Mouse (Mus musculus) kidney, postnatal 0 days (tissue): ENCODE data around the gene Gm4858. TPM values are rescaled to one million over a fixed set of nuclear protein-coding genes. Genes with fewer than 3 reads are reported as not detected.
"Not testable (repeated sequence)": the region's sequence is repeated elsewhere in the genome, so short reads cannot be mapped to it uniquely, and the experiment has no call there.

ENCODE experiments used
- ATAC-seq: fragments of 200-750 bp; cut with Nextera tagmentation; replicated peaks from 2 replicates; pipeline ENCODE4 v1.8.0; 2017; ENCODE audit warnings: low read depth, moderate number of reproducible peaks, moderate TSS enrichment, moderate library complexity; ENCODE audit not compliant: low FRiP score
- DNase-seq: peaks from one replicate; pipeline ENCODE4 v3.0.0-alpha.2; 2016; ENCODE audit warnings: low spot score
- H3K27ac ChIP-seq: fragments of 300-500 bp; sonication (generic); 2 replicates; pipeline ENCODE4 v1.5.1; 2014; ENCODE audit warnings: mild to moderate bottlenecking
- H3K27me3 ChIP-seq: fragments of 300-500 bp; sonication (generic); 2 replicates; pipeline ENCODE4 v1.6.1; 2014; ENCODE audit warnings: low read length, mixed read lengths; ENCODE audit not compliant: insufficient read depth
- H3K36me3 ChIP-seq: fragments of 300-500 bp; sonication (generic); 2 replicates; pipeline ENCODE4 v1.6.1; 2014; ENCODE audit warnings: low read length, mixed read lengths; ENCODE audit not compliant: insufficient read depth
- H3K4me1 ChIP-seq: fragments of 300-500 bp; sonication (generic); replicated peaks from 2 replicates; pipeline ENCODE4 v1.6.1; 2014; ENCODE audit warnings: antibody characterized with exemption, low read length, mixed read lengths; ENCODE audit not compliant: insufficient read depth
- H3K4me2 ChIP-seq: fragments of 300-500 bp; sonication (generic); 2 replicates; pipeline ENCODE4 v1.6.1; 2014; ENCODE audit warnings: mild to moderate bottlenecking, low read length, moderate library complexity, mixed read lengths
- H3K4me3 ChIP-seq: fragments of 300-500 bp; sonication (generic); replicated peaks from 2 replicates; pipeline ENCODE4 v1.5.1; 2014; ENCODE audit warnings: low read depth, low read length
- H3K9ac ChIP-seq: fragments of 300-500 bp; sonication (generic); 2 replicates; pipeline ENCODE4 v1.6.1; 2014; ENCODE audit warnings: low read depth, low read length
- H3K9me3 ChIP-seq: fragments of 300-500 bp; sonication (generic); replicated peaks from 2 replicates; pipeline ENCODE4 v1.6.1; 2016; ENCODE audit warnings: low read length, inconsistent platforms, mixed read lengths
- CTCF ChIP-seq: IDR thresholded peaks from 2 replicates; pipeline ENCODE4 v1.5.1; 2016; ENCODE audit warnings: antibody characterized with exemption, low read depth, mild to moderate bottlenecking, moderate library complexity
- WGBS: fragments of 180-500 bp; shearing (Covaris S2); extraction: QIAGEN DNeasy Blood & Tissue Kit; methylation state at CpG from one replicate; pipeline ENCODE4 v1.1.7; 2014; 5-methylcytosine and 5-hydroxymethylcytosine counted together
- polyA plus RNA-seq: library from polyadenylated mRNA; unstranded; fragments of >200 nt; fragmentation: Nextera tagmentation; extraction: Ambion mirVana; gene quantifications from 2 replicates; pipeline ENCODE4 v1.2.1, GENCODE M21; 2015

Gm4858 gene
- polyA plus RNA-seq, 1 experiment from 2014 or later = not detected

DNA sequence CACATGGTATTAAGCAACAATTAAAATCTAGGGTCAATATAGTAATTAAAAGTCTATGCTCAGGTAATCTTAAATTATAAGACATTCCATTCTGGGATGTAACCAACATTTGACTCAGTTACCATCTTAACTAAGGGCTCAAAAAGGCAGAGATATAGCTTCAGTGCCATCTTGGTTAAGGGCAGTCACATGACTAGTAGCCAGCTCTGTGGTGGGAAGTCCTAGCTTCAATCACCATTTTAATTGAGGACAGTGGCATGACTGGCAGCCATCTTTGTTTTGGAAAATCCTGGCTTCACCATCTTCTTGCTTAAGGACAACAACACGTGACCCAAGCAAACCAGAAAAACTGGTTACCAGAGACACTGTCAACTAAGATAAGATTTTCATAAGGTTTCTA is 18.4 kb upstream of the Gm4858 start:
- WGBS = 75% methylated on average over 1 of the region's 1 CpGs
- DNase-seq (no peak), ATAC-seq (no peak)
- H3K4me2 ChIP-seq = no peak overlapping the region
- H3K27ac ChIP-seq = no peak overlapping the region
- H3K9ac ChIP-seq = no peak overlapping the region
- no peaks in the 10 kb centered on the region for H3K4me1 ChIP-seq
- H3K4me3 ChIP-seq = no peak overlapping the region
- no peaks in the 10 kb centered on the region for H3K9me3 ChIP-seq
- no peaks in the 10 kb centered on the region for H3K36me3 ChIP-seq
- no peak for TF ChIP-seq CTCF
- H3K27me3 ChIP-seq = no peaks in the 10 kb centered on the region

DNA sequence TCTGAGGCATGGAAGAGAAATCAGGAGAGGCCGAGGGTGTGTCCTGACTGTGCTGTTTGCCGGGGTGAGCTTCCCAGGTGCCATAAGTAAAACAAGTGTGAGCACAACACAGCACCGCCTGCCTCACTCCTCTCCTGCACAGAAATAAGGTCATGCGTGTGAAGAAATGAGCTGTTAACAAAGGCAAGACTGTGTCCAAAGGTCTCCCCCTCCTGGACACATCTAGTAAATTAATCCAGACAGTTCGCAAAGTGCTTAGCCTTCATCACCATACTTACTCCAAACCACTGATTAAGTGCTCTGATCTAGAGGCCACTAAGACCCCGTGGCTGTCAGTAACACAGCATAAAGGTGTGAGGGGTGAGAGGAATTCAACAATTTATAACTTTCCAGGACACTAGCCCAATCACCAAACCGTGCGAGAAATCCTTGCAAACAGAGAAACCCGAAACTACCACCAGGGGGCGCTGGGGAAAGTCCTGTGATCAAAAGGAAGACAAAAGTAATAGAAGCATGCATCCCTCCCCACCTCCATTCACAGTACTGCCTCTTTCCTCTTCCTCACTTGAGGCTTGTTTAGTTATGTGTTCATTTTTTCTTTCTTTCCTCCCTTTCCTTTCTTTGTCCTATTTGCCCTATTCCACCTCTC is 15.7 kb upstream of the Gm4858 start:
- TF ChIP-seq CTCF = peak; percentile 58
- H3K4me2 ChIP-seq = no peak overlapping the region
- no peak overlapping the region for H3K4me3 ChIP-seq
- ATAC-seq (no peak; the same call in 1 of the 2 replicates), DNase-seq (no peak)
- H3K36me3 ChIP-seq = no peaks in the 10 kb centered on the region
- H3K9me3 ChIP-seq = no peaks in the 10 kb centered on the region
- H3K4me1 ChIP-seq = no peaks in the 10 kb centered on the region
- H3K27ac ChIP-seq = no peak overlapping the region
- WGBS = 54% methylated on average over 10 of the region's 10 CpGs
- no peak overlapping the region for H3K9ac ChIP-seq
- no peaks in the 10 kb centered on the region for H3K27me3 ChIP-seq

DNA sequence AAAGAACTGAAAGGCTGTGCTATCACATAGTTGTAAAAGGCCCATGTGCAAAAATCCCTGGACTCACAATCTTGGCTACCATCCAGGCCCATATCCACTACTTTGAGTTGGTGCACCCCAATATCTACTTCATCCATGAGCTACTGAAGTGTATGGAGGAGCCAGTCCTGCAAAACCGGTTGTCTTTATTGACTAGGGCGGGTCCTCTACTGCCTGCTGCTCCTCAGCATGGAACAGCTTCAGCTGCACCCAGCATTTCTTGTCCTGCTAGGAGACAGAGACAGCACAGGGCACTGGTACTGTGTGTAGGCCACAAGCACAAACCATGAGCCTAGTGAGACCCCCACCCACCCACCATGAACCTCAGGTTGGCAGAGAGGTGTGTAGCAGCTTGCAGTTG is 18.0 kb downstream of the Gm4858 start:
- no peaks in the 10 kb centered on the region for H3K36me3 ChIP-seq
- H3K27me3 ChIP-seq = no peaks in the 10 kb centered on the region
- H3K27ac ChIP-seq = no peak overlapping the region
- no peak for TF ChIP-seq CTCF
- H3K4me2 ChIP-seq = no peak overlapping the region
- no peak overlapping the region for H3K4me3 ChIP-seq
- WGBS = 86% methylated on average over 2 of the region's 2 CpGs
- H3K9ac ChIP-seq = no peak overlapping the region
- ATAC-seq (no peak), DNase-seq (no peak)
- no peaks in the 10 kb centered on the region for H3K9me3 ChIP-seq
- no peaks in the 10 kb centered on the region for H3K4me1 ChIP-seq

DNA sequence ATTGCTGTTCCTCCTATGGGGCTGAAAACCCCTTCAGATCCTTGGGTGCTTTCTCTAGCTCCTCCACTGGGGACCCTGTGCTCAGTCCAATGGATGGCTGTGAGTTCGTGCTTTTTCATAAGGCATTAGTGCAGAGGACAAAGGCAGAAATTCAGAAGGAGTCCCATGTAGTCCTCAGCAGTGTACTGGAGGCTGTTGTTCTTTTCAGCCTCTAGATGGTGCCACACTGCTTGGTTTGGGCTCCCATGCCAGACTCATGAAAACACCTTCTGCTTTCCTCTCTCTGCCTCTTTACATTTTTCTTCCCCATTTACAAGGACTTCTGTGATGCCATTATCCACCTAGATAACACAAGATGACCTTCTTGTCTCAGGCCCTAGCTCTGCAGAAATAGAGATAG is 25.0 kb downstream of the Gm4858 start:
- H3K4me2 ChIP-seq, H3K27me3 ChIP-seq, H3K4me3 ChIP-seq, H3K27ac ChIP-seq, H3K4me1 ChIP-seq, H3K36me3 ChIP-seq, H3K9me3 ChIP-seq, H3K9ac ChIP-seq: not testable (repeated sequence)
- peak; percentile 65; the same call in 1 of the 2 replicates for ATAC-seq
- TF ChIP-seq CTCF = peak; percentile 71
- peak; percentile 22 for DNase-seq
- WGBS = 34% methylated on average over 1 of the region's 1 CpGs

- H3K9me3 ChIP-seq = no peaks in the 10 kb centered on the region
- 53% methylated on average over 2 of the region's 2 CpGs for WGBS
- no peak for TF ChIP-seq CTCF
- DNase-seq (no peak), ATAC-seq (0 out of 2 replicates have a peak, but pooled peaks have one; percentile 36)
- no peak overlapping the region for H3K4me2 ChIP-seq
- no peaks in the 10 kb centered on the region for H3K27me3 ChIP-seq
- no peak overlapping the region for H3K4me3 ChIP-seq
- H3K27ac ChIP-seq = no peak overlapping the region
- H3K4me1 ChIP-seq = no peaks in the 10 kb centered on the region
- no peak overlapping the region for H3K9ac ChIP-seq
- H3K36me3 ChIP-seq = no peaks in the 10 kb centered on the region
Observed at GRCm38 (mm10) chr3:93096447-93096846, 27.8 kb downstream of the Gm4858 start.

- no peak for ATAC-seq
Observed at GRCm38 (mm10) chr3:93111668-93112067, 43.0 kb downstream of the Gm4858 start.

GRCm38 (mm10) chr3:93114481-93114880 is 45.9 kb downstream of the Gm4858 start:
- TF ChIP-seq CTCF = peak; percentile 75
- 4% methylated on average over 2 of the region's 2 CpGs for WGBS
- peak; percentile 58 for DNase-seq
- H3K4me3 ChIP-seq = no peak overlapping the region
- no peak overlapping the region for H3K27ac ChIP-seq
- no peaks in the 10 kb centered on the region for H3K4me1 ChIP-seq
- no peak overlapping the region for H3K4me2 ChIP-seq
- H3K36me3 ChIP-seq = no peaks in the 10 kb centered on the region
- no peaks in the 10 kb centered on the region for H3K9me3 ChIP-seq
- H3K9ac ChIP-seq = no peak overlapping the region
- H3K27me3 ChIP-seq = no peaks in the 10 kb centered on the region
- no peak for ATAC-seq

More at GRCm38 (mm10) chr3:93111668-93112067, 43.0 kb downstream of the Gm4858 start:
- no peak overlapping the region for H3K9ac ChIP-seq
- H3K9me3 ChIP-seq = no peaks in the 10 kb centered on the region
- WGBS = 40% methylated on average over 5 of the region's 5 CpGs
- H3K36me3 ChIP-seq = no peaks in the 10 kb centered on the region
- H3K4me2 ChIP-seq = no peak overlapping the region
- peak; percentile 55 for TF ChIP-seq CTCF
- no peaks in the 10 kb centered on the region for H3K27me3 ChIP-seq
- H3K4me3 ChIP-seq = no peak overlapping the region
- no peaks in the 10 kb centered on the region for H3K4me1 ChIP-seq
- no peak overlapping the region for H3K27ac ChIP-seq
- DNase-seq = peak; percentile 24
